Mouse (Mus musculus) cerebellum, postnatal 25 days (tissue): ENCODE results near the gene Serpina16.
"Not testable (repeated sequence)": the region's sequence is repeated elsewhere in the genome, so short reads cannot be mapped to it uniquely, and the experiment has no call there.

ENCODE experiments used
- DNase-seq, 2 experiments: peaks; one replicate each; pipeline ENCODE4 v3.0.0; 2021; ENCODE audit warnings: mixed read lengths in 2 of 2

Gene Serpina16

DNA sequence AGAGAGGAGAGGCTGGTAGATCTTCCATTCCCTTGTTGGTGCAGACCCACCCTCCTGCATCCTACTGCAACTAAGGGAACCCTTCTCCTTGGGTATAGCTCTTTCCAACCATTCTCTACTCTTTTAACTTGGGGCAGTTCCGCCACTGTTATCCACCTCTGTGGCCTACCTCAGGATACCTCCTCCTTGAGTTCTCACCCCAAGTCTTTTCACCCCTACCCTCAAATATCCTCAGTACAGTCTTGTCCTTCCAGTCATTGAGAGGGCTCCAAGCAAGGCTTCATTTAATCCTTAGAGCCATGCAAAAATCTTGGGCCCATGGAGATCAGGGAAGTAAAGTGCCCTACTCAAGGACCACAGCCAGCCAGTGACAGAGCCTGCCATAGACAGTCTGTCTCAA, at the start of gene Serpina16:
Gene Serpina16, minus strand, starts transcription at position 101 of the 400 bp plus-strand sequence.
- DNase-seq, result no peak

DNA sequence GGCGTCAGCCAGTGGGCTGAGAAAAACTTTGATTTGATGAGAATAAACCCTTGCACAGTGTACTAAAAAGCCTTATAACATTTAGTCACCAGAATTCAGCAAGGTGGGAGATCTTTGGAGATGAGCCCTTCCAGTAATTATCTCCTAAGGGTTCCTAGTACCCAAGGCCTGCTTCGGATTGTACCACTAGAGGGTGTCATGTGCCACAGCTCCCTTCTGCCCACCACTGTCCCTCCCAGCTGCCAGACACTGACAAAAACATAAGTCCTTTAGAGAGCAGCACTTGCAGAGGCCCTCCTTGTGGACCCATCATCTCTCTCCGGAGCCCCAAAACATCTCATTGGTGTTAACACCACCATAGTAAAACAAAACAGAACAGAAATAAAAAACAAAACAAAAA, 35.6 kb upstream of the Serpina16 start:
- DNase-seq, result no peak

DNA sequence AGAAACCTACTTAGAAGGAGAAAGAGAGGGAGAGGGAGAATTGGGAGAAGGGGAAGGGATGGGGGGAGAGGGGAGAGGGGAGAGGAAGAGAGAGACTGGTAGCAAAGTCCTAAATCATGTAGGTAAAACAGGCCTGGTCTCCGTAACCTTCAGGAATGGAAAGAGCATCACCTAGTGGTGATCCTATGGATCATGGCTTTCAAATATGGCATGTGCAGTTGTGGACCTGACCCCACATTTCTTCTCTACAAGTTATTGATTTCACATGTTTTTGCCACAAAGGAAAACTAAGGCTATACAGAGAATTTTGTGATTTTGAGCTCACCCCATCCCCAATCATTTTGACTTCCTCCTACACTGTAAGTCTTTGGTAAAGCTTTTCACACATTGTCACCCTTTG, 34.5 kb upstream of the Serpina16 start:
- no peak for DNase-seq

DNA sequence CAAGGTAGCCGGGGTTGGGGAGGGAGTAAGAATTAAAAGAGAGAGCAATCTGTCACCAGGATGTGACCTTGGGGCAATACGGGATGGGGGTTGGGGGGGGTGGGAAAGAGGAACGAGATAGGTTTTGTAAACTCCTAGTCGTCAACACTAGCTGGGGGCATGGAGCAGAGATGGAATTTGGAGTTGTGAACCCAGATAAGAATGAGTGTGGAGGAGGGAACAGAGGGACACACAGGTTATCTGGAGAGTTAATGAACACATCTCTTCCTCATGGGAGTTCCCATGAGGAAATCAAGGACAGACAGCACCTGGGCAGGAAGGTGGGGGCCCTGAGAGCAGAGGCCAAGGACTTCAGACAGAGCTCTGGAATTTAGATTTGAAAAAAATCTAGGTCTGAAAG, 30.2 kb upstream of the Serpina16 start:
- DNase-seq, result no peak

DNA sequence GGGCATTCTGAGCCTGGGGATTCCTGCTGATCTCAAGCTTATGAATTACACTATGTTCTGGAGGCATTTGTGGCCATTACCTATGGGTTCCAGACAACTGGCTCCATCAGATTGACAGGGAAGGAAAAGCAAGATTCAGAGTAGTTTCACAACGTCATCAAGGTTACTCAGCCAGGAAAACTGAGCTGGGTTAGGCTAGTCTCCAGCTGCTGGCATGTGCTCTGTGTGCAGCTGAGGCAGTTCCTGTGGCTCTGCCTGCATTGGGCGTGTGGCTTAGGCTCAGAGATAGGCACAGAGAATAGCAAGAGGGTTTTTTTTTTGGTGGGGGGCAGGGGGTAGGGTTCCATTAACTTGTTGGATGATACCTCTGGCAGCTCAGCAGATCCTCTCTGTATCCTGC, 29.6 kb upstream of the Serpina16 start:
- DNase-seq, result no peak

DNA sequence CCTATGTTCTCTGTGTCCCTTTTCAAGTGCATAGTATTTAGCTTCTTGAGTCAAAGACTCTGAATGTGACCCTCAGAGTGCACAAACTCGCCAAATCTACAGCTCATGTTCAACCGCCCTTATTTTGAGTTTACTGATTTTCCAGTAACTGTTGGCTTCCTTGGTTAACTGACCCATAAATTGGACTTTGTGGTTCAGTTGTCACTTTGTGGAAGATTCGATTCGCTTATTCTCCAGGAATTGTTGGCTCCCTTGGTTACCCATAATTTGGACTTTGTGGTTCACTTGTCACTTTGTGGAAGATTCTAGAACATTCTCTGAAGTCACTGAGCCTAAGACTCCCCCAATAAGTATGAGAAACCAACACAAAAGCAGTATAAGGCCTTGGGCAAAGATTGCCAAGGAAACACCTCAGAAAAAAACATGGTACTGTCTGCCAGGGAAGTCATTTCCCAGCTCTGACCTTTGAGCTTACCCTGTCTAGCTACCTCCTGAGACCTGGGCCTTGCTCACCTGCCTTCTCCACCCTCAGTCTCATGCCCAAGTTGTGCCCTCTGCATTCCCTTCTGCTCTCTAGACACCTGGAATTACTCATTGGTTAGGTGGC, 24.3 kb upstream of the Serpina16 start:
- no peak for DNase-seq

DNA sequence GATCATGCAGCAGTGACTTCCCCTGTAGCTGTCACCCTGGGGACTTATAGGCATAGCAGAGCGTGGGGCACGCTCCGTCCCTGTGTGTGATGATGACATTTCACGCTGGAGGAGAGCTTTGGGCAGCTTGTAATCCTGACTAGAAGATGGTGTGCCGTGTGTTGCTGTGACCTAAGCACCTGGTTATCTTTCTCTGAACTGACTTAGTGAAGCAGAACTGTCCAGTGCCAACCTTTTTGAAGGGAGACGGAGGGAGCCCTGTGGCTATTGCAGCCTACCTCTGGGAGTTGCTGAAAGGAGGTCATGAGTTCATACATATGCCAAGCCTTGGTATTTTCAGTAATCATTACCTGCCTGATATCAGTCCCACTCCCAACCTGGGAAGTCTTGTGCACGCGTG, 19.5 kb upstream of the Serpina16 start, which contains the start of gene Serpina1f:
Gene Serpina1f, minus strand, starts transcription at position 101 of the 400 bp plus-strand sequence.
- no peak for DNase-seq

DNA sequence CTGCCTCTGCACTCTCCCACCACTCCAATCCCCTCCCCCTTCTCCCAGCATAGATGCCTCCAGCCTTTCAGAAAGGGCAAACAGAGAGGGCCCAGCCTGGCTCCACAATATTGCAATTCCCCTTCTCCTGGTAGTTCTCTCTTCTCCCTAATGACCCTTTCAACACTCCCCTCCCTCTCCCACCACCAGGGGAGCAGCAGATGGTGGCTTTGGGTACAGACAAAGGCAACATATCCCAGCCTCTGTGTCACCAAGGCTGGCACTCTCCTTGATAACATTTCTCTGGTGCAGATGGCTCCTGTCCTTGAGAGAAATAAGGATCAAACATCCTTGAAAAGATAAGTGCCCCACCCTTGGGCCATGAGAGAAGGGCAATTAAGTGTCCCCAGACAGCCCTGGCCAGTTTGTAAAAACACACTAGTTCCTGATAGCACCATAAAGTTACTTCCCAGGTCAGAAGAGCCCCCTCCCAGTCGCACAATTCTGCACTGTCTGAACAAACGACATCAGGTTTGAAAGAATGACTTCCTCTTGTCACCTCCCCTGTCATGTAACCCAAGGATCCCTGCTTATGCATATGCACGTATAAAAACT, 12.4 kb upstream of the Serpina16 start:
- DNase-seq, result no peak

DNA sequence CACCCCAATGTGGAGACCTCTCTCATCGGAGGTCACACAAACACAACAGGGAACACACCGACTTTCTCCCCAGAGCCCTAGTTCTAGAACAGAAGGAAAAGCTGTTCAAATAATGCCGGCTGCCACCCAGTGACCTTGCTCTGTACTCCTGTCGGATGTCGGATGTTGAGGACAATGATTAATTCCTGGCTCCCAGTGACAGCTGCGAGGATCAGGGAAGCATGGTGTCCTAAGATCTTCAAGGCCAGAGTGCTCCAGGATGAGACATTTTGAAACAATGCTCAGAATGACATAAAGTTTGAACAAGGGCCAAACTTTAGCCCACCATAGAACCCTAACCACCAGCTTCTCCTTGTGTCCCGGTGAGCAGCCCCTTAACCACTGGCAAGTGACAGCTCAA, 11.1 kb upstream of the Serpina16 start:
- no peak for DNase-seq

DNA sequence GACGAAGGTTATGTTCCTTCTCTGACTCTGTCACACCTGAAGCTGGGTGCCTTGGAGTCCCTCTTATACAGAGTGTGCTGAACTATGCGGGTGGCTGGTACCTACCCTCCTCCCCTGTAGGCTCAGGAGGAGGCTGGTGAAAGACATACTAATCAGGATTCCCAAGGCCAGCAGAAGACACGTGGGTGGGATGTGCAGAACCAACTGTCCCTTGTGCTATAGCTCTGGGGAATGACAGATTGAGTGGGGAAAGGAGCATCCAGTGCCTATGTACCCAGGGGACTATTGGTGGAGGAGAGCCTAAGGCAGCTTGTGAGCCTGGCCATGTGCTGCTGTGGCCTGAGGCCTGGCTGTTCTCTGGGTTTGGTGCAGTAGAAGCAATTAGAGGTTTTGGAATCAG, 10.1 kb upstream of the Serpina16 start:
- no peak for DNase-seq

DNA sequence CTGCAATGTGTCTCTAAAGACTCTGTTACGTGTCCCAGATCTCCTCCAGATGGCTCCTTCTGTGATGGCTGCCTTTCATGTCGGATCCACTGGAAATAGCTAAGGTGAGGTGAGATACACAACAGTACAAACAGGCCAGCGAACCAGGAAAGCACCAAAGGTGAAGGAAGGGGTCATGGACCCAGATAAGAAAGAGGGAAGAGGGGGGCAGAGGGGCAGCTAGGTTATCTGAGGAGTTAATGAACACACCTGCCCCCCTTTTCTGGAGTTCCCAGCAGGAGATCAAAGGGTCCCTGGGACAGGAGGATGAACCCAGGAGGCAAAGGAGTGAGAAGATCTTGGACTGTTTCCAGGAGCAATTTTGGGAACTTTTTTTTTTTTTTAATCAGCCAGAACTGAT, 9.4 kb upstream of the Serpina16 start:
- DNase-seq, result no peak

DNA sequence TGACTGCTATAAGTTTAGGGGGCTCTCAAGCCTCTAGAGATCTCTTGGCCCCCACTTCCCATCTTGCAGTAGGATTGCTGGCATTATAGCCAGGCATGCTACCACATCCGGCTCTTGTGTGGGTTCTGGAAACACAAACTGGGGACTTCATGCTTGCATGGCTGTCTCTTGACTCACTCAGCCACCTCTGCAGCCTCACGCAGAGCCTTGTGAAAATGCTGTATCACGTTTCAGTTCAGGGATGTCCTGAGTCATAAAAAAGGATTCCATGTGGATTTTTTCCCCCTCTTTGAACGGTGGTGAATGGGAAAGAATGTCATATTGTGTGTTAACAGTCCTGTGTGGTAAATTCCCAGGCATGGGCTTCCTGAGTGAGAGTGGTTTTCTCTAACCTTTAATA, 7.8 kb upstream of the Serpina16 start:
- no peak for DNase-seq

DNA sequence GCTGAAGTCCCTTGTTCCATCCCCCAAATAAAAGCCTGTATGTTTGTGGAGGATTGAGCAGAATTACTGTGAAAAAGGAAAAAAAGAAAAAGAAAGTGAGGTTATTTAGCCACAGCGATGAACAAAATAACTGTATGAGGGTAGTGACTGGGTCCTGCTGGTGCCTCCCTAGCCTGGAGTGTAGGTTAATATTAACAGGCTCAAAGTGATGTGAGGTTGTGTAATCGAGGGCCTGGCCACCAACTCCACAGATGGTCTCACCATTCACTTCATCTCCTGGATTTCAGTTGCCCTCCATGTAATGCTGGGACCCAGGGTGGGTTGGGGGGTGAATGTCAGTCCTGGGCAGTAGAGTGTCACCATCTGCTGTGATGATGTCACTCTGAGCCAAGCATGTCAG, 5.8 kb upstream of the Serpina16 start:
- DNase-seq, result no peak

DNA sequence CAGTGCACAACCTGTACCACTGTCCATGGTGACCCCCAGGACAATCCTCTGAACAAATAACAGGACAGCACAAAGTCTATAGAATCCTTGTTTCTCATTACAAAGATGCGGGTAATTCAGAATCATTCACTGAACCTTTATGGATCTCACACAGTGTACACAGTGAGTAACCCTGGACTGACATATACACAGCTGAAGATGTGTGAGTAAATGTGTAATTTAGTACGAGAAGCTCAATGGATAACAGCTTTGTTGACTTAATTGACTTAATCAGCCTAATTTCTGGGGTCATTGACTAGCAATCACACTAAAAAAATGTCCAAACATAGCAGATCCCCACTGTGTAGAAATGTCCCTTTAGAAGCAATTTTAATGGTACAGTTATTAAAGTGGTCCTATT, 5.2 kb upstream of the Serpina16 start:
- DNase-seq, result no peak

DNA sequence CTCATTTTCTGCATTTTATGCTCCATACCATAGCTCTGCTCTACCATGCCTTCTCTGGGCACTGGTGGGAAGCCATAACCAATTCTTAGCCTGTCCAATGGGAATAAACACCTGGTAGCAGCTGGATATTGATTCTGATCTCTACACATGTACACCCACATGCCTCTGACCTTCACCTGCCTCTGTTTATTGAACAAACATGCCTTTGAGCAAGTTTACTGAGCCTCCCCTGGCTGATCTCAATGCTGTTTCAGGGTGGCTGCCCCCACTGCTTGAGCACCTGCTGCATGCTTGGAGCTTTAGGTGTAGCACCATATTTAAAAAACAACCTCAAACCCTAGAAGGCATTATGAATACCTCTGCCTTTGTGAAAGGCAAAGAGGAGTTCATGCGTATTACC, 3.9 kb upstream of the Serpina16 start:
- not testable (repeated sequence) for DNase-seq

DNA sequence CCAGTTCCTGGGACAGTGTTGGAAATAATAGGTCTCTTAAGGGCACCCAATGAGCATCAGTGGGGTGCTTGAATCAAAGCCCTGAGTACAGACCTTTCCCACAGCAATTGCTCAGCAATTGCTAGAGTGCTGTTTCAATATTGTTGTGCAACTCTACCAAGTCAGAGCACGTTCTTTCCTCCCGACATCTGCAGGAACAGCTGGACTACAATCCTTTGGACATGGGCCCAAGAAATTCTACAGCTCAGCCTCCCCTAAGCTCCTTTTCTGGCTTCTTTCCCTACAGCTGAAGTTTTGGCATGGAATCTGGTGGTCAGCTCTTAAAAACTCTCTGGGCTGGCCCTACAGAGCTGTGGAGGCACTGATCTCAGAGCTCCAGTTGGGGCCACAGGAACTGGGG, 2.8 kb downstream of the Serpina16 start:
- DNase-seq, result no peak

DNA sequence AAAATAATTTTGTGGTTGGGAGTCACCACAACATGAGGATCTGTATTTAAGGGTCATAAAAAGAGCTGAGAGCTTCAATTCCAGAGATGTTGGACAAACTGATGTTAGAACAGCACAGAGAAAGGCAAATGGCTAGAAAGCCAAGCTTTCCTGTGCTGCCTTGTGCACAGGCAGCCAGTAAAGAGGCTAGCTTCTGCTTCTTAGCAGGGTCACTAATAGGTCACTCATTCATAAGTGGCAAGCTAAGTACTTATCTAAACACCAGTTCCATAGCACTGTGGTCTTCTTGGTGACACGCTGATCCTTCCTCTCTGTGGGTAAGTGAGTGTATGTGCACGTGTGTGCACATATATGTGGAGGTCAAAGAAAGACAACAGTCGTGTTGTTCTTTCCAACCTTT, 4.5 kb downstream of the Serpina16 start:
- DNase-seq, result no peak

DNA sequence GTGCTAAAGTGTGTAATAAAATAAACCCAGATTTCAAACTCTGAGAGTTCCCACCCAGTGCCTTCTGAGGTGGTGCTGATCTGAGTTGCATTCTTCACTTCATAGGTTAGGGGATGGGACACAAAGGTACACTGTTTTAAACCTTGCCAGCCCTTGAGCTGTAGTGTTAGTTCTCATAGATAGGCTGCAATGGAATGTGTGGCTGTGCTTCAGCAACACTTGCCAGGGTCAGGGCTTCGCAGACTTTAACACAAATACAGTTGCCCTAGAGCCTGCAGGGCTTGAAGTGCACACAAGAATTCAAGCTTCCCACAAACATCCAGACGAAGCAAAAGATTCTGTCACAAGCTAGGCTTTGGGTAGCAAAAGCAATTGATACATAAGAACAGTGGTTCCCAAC, 5.0 kb downstream of the Serpina16 start:
- DNase-seq, result no peak

DNA sequence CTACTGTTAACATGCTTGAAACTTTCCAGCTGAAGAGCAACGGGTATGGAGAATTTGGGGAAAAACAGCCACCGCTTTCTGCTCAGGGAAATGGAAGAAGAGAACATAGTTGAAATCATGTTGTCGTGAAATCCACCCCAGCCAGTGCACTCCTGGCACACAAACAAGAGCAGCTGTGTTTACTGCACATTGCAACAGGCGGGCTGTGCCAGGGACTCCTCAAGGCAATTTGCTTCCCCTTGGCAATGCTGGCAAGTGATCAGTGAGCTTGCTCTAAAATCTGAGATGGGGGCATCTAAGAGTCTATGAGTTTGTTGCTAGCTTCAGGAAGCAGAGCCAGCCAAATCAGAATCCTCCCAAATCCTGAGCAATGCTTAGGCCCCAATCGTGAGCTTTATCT, 5.6 kb downstream of the Serpina16 start:
- no peak for DNase-seq

DNA sequence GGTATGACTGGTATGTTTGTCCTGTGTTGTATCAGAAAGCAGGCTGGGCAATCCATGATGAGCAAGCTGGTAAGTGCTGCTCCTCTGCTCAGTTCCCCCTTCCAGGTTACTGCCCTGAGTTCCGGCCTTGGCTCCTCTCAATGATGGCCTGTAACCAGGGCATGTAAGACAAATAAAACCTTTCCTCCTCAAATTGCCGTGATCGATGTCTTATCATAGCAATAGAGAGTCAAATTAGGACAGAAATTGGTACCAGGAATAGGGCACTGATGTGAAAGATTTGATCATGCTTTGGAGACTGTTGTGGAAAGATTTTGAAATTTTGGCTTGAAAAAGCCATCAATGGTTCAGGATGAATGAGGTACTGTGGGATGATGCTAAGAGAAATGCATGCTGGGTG, 10.7 kb downstream of the Serpina16 start:
- no peak for DNase-seq

DNA sequence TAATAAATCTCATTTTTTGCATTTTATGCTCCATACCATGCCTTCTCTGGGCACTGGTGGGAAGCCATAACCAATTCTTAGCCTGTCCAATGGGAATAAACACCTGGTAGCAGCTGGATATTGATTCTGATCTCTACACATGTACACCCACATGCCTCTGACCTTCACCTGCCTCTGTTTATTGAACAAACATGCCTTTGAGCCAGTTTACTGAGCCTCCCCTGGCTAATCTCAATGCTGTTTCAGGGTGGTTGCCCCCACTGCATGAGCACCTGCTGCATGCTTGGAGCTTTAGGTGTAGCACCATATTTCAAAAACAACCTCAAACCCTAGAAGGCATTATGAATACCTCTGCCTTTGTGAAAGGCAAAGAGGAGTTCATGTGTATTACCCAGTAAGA, 13.9 kb downstream of the Serpina16 start:
- not testable (repeated sequence) for DNase-seq

DNA sequence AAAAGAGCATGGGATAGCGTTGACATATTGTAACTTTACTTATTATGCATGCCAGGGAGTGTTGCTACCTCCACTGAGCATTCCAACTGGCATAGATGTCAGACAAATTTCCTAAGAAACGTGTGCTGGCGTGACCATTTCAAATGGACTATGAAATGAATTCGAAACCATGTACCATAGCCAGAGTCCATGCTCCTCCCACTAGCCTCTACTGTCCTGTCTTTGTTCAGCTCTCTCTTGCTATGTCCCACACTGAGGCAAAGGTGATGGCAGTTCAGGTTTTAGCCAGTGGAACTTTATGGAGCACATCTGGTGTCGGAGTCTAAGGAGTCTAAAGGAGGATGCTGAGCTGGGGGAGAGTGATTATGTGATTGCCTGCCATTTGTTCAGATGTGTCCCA, 15.9 kb downstream of the Serpina16 start:
- DNase-seq, result no peak

DNA sequence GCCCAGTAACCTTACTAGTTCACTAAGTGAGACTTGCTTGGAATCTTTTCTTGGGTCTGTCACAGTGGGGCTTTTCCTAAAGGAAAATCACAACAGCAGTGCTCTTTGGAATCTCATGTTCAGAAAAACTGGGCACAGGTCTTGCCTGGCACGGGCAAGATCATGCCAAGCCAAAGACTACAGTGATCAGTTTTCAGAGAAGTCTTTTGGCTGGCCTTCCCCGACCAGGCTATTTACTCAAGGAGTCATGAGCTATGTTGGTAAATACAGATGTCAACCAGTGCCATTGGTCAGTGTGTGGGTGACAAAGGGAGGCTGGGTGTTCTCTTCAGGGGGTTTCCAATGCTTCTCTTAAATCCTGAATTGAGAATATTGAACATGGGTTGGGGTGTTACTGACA, 16.8 kb downstream of the Serpina16 start:
- no peak for DNase-seq

DNA sequence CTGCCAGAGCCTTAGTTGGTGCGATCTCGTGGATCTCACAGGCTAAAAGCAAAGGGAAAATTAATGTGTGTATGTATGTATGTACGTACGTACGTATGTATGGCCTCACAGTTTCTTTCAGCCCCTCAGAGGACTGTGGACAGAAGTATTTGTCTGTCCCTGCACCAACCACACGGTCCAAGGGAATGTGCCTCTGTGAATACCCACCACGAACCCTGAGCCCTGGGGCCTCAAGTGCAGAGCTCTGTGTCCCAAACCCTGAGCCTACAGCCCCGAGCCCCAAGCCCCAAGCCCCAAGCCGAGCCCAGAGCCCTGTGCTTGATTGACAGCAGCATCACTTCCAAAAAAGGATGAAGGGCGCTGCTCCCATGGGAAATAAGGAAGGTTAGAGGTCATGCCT, 17.9 kb downstream of the Serpina16 start:
- no peak for DNase-seq
